Mouse (Mus musculus): ENCODE measurements around the gene Smarce1.
"Not testable (repeated sequence)": the region's sequence is repeated elsewhere in the genome, so short reads cannot be mapped to it uniquely, and the experiment has no call there.

Smarce1 gene

DNA sequence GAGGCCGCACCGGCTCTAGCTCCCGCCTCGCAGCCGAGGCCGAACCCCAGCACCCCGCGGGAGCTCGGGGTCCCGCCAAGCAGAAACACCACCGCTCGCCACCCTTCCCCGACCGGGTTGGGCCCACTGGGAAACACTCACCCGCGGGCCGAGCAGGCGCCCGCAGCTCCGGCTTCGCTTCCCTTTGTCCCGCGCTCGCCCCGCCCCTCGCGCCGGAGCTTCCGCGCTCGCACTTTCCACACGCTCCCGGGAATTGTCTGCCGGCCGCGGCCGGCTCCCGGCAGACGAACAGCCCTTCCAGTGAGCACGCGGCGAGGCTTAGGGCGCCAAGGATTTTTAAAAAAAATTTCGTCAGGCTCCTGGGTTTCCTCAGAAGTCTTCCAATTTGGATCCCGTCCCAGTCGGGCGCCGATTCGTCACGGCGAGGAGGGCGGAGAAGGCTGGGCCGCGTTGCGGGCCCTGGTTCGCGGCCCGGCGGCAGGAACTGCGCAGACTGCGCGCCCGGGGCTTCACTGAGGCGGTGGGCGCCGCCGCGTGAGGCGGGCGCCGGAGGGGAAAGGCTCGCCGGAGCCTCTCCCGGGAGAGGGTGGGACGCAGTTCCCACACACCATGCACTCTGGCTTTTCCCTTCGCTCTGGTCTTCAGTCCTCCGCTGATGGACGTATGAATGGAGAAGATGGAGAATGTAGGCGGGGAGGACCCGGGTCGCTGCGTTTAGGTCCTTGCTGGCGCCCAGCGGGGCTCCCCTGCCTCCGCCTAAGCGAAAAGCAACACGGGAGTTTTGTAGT is at the start of gene Smarce1:
Gene Smarce1, minus strand, starts transcription at position 757 of the 788 bp plus-strand sequence.
- peak; percentile 82 for DNase-seq

DNA sequence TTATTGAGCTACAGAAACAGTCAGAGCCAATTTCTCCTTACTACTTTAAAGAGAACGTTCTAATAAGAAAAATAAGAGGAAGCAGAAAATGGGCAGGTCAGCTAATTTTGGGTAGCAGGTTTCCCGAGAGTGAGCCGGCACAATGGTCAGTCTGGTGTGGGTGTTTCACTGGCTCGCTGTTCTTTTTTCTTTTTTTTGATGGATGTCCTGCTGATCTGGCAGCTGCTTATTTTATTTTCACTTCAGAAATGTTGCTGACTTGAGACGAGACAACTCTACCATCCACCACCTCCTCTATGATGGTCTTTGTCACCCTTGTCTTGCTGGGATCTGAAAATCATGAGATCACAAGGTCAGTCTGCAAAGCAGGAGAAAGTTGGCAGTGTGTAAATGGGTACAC is 49.2 kb upstream of the Smarce1 start:
- no peak for DNase-seq

GRCm38 (mm10) chr11:99276786-99277185 is 46.0 kb upstream of the Smarce1 start:
- DNase-seq: no peak

- no peak for DNase-seq
Measured at GRCm38 (mm10) chr11:99275624-99276023, 44.8 kb upstream of the Smarce1 start.

DNA sequence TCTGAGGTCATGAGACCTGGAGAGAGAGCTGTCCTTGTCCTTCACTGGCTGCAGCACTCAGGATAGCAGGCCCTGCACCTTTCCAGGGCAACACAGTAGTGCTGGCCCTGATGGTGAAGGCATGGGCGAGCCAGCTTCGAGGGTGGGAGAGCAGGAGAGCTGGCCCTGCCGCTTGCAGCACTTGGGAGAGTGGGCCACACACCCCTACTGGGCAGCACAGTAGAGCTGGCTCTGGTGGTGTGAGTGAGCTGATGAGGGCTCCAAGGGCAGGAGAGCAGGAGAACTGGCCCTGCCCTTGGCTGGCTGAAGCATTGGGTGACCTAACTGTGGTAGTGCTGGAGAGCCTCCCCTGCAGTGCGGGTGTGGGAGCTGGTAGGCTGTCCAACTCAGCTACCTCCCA is 41.9 kb upstream of the Smarce1 start:
- no peak for DNase-seq

DNA sequence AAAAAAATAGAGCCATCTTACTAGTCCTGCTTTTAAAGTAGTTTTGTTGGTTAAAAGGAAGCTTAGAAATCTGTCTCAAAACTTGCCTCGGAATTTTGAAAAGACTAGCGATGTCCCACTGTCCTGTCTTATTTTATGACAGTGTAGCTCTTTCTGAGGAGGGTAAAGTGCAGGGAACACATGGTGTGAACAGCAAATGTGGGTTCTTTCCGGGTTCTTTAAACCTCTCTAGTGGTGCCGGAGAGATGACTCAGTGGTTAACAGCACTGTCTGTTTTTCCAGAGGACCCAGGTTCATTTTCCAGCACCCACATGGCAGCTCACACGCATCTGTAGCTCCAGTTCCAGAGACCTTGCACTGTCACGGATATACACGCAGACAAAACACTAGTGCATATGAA is 38.4 kb upstream of the Smarce1 start:
- DNase-seq: no peak

- no peak for DNase-seq
Measured at GRCm38 (mm10) chr11:99265796-99266195, 35.0 kb upstream of the Smarce1 start.

- DNase-seq: no peak
Measured at GRCm38 (mm10) chr11:99265220-99265619, 34.4 kb upstream of the Smarce1 start.

- DNase-seq: no peak
Measured at GRCm38 (mm10) chr11:99256213-99256612, 25.4 kb upstream of the Smarce1 start.

GRCm38 (mm10) chr11:99255316-99255715 is 24.5 kb upstream of the Smarce1 start:
- peak; percentile 22 for DNase-seq

DNA sequence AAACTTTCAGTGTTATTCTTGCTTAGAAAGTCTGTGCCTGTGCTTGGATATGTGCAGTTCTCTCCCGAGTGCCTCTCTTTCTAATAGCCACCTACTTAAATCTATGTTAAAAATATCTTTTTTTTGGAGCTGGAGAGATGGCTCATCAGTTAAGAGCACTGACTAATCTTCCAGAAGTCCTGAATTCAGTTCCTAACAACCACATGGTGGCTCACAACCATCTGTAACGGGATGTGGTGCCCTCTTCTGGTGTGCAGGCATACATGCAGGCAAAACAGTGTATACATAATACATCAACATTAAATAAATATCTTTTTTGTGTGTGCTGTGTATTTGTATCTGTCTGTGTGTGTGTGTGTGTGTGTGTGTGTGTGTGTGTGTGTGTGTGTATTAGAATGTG is 23.1 kb upstream of the Smarce1 start:
- no peak for DNase-seq

DNA sequence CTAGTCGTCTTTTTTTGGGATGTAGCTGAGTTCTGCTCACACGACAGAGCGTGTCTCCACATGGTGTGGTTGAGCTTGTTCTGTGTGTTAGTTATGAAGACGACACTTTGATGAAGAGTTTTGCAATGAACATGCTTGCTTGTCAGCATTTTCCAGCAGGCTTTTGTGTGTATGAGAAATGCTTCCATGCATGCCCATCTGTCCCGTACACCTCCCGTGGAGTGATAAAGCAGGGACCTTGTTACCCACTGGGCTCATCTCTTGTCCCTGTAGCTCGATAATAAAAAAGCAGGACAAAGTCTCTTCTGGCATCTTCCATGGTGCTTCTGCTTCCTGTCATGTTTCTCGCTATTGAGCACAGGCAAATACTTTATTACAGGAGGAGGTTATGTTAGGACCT is 21.9 kb upstream of the Smarce1 start:
- DNase-seq: no peak

- DNase-seq: no peak
Measured at GRCm38 (mm10) chr11:99250666-99251065, 19.8 kb upstream of the Smarce1 start.

- no peak for DNase-seq
Measured at GRCm38 (mm10) chr11:99250241-99250640, 19.4 kb upstream of the Smarce1 start.

DNA sequence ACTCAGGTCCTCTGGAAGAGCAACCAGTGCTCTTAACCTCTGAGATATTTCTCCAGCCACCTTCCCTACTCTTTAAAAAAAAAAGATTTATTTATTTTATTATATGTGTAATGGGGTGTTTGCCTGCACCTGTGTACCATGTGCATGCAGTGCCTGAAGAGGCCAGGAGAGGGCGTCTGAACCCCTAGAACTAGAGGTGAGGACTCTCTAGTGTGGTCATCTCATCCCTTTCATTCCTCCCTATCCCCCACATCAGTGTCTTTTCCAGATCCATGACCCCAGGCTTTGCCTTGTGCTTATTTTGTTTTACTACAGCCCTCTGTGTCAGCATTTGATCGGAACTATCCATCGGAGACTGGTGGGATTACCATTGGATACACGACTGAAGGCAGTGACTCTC is 18.3 kb upstream of the Smarce1 start:
- peak; percentile 19 for DNase-seq

- DNase-seq: no peak
Measured at GRCm38 (mm10) chr11:99247916-99248315, 17.1 kb upstream of the Smarce1 start.

GRCm38 (mm10) chr11:99244519-99244918 is 13.7 kb upstream of the Smarce1 start:
- DNase-seq: not testable (repeated sequence)

- no peak for DNase-seq
Measured at GRCm38 (mm10) chr11:99243820-99244374, 13.1 kb upstream of the Smarce1 start, which contains the start of gene Krt222. TSS of gene Krt222 (minus strand) at chr11:99244085.

DNA sequence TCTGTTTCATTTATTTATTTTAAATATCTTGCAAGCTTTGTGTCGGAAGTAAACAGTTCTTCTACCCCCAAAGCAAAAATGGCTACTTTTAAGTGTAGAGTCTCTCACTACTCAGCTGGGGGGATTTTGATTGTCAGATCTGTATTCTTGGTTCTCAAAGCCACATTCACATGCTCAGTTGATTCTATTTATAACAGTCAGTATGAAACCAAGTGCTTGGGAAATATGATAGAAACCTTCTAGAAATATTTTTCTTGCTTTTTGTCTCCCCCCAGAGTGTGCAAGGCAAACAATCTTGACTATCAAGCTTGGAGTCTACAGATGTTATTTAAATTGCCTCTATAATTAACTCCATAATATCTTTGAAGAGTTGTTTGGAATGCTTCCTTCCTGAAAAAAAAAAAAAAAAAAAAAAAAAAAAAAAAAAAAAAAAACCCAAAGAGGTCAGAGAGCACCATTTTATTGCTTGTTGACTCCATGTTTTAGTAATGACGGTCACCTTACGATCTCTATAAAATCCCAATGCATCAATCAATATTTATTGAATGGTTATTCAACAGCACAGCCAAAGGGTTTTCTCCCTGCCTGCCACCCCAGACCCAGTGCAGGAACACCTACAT is 12.5 kb upstream of the Smarce1 start:
- DNase-seq: no peak

DNA sequence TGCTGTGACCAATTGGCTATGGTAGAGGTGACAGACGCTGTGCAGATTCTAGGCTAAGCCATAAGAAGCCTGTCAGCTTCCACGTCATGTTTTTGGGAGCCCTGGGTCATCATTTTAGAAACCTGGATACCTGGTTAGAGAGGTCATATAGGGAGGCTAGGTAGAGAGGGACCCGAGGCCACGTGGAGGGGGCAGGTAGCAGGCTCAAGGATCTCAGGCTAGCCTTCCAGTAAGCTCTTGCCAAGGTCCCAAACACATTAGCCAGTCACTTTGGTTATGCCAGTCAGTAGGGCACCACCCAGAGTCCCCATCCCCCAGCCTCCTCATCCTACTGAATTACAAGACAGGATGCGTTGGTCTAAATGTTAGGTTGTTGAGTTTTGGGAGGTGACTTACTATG is 11.2 kb upstream of the Smarce1 start:
- DNase-seq: no peak

DNA sequence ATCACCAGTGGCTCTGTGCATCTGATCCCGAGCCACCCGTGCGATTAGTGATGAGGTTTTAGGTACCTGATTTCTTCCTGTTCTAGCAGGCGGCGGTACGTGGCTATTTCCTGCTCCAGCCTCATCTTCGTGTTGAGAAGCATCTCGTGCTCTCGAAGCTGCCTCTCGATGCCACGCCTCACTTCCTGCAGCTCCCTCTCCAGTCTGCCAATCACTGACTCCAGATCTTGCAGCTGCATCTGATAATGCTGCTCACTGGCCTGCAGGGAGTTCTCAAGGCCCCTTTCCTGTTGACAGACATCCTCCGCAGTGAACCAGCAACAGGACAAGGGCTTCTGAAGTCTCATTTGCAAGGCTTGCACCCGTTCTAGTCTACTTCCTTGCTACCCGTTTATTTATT is 7.7 kb upstream of the Smarce1 start:
- DNase-seq: peak; percentile 77

GRCm38 (mm10) chr11:99231049-99231816 is 416 bp upstream of the Smarce1 start:
- DNase-seq: no peak

- peak; percentile 6 for DNase-seq
Measured at GRCm38 (mm10) chr11:99229641-99230260, 1.1 kb downstream of the Smarce1 start.
